ENCODE assay signal across 9 mouse cellular contexts in the genomic region with DNA sequence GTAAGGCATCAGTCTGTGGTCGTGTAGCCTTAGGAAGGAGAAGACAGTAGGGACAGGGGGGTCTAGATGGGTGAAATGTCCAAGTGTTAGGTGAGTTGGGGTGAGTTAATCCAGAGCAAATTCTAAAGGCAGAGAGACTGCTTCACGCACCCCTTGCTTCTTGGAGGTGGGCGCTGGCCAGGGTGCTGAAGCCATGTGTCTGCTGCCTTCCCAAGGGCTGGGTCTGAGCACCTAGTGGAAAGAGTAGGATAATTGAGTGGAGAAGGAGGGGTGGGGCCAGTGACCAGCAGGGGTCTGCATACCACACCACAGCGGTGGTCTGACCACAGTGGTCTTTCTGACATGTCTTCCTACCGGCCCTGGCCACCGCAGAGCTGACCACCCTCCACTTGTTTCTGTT. TPM values are rescaled to one million over a fixed set of nuclear protein-coding genes. Genes with fewer than 3 reads are reported as not detected.
DNase-seq lines count a peak whose midpoint lies in the region; ATAC-seq lines count a peak whose summit lies in the region.
"Had no signal": no experiment of that assay in that cellular context is flagged by ENCODE, and none has a peak within 500 bp of the region (broad histone marks: within the 10 kb centered on the region; RNA-seq: fewer than 3 reads in every experiment).

No protein-coding gene starts in this region.

- H3K9ac ChIP-seq in neural tube, embryonic 11.5 days (ENCODE audit: low read length): no peak overlapping the region

- 2% methylated on average over 6 of the region's 6 CpGs for WGBS in neural tube, embryonic 11.5 days

- H3K27ac ChIP-seq in neural tube, embryonic 11.5 days (ENCODE audit: low read depth, low read length): no peak overlapping the region

- peaks cover 9% of the 10 kb centered on the region for H3K4me1 ChIP-seq in neural tube, embryonic 11.5 days (ENCODE audit: control insufficient read depth, insufficient read depth, low read length)

- peaks cover 51% of the 10 kb centered on the region for H3K27me3 ChIP-seq in neural tube, embryonic 11.5 days (ENCODE audit: control insufficient read depth, insufficient read depth, low read length)

- H3K36me3 ChIP-seq in neural tube, embryonic 11.5 days (ENCODE audit: control insufficient read depth, insufficient read depth, low read length): no peaks in the 10 kb centered on the region

- H3K4me2 ChIP-seq in neural tube, embryonic 11.5 days (ENCODE audit: low read depth): no peak overlapping the region

- H3K9me3 ChIP-seq in neural tube, embryonic 11.5 days (ENCODE audit: control insufficient read depth, low read length): no peaks in the 10 kb centered on the region

- no peak overlapping the region for H3K4me3 ChIP-seq in neural tube, embryonic 11.5 days (ENCODE audit: low read depth, low read length)

- peak; percentile 50 to 84 for DNase-seq in adrenal gland, adult (ENCODE audit: inconsistent age in 2 of 2, low spot score in 1 of 2)
- no peak for DNase-seq in adrenal gland, adult 8-10 months
- DNase-seq in lung, postnatal 14 days: peak; percentile 72
- DNase-seq in lung, postnatal 36 days: no peak
- DNase-seq in embryo, embryonic 11.5 days (ENCODE audit: low read depth, low spot score): peak; percentile 75
- peak; percentile 67 for DNase-seq in neural tube, embryonic 11.5 days (ENCODE audit: low spot score)
- no peak for DNase-seq in right cerebral cortex, postnatal 25 days
- no peak for DNase-seq in gastrocnemius, postnatal 25 days

- no peak for ATAC-seq in neural tube, embryonic 11.5 days (ENCODE audit: insufficient read depth, low FRiP score, low TSS enrichment)

RNA-seq across cellular contexts. Expression of gene Kif26a, which starts 4.7 kb away (rescaled TPM):
- total RNA-seq in adrenal gland, adult 8-10 months (2022): 10 to 100 TPM; 11.4 to 19.1 (median 14.7) TPM
- 2.0 and 2.8 TPM in 2 replicates for polyA plus RNA-seq in neural tube, embryonic 11.5 days (2014; fragmentation: Nextera tagmentation; extraction: Ambion mirVana)
- 1 to 10 TPM; 5.3 to 5.5 TPM for total RNA-seq in gastrocnemius, postnatal 25 days (2021)
- polyA plus RNA-seq: C2C12 had no signal

RNA-seq across cellular contexts. Expression of gene Aspg, which starts 34.8 kb away (rescaled TPM):
- 10 to 100 TPM in 2 of 4 experiments, 1 to 10 TPM in 1, under 1 TPM in 1; 0.22 to 19.3 (median 7.5) TPM for total RNA-seq in adrenal gland, adult 8-10 months (2022)
- 0.69 and 0.73 TPM in 2 replicates for polyA plus RNA-seq in neural tube, embryonic 11.5 days (2014; fragmentation: Nextera tagmentation; extraction: Ambion mirVana)
- total RNA-seq in gastrocnemius, postnatal 25 days (2021): not detected

Comparison
In these comparisons a context has a peak if more than half of its experiments do, and no peak if none do; other contexts are left out.
1. DNase-seq: peak in adrenal gland, adult (2 of 2), lung, postnatal 14 days (single experiment), embryo, embryonic 11.5 days (single experiment) and neural tube, embryonic 11.5 days (single experiment); none in adrenal gland, adult 8-10 months (single experiment), lung, postnatal 36 days (single experiment), right cerebral cortex, postnatal 25 days (single experiment) and gastrocnemius, postnatal 25 days (single experiment).